Mouse (Mus musculus) heart, postnatal 0 days (tissue): ENCODE data around the gene AI661453.

Source experiments
- CTCF ChIP-seq: IDR thresholded peaks from 2 replicates; pipeline ENCODE4 v1.5.1; 2016; ENCODE audit warnings: antibody characterized with exemption, control low read depth, low read depth
- EP300 ChIP-seq: IDR thresholded peaks from 2 replicates; pipeline ENCODE4 v1.6.1; 2016; ENCODE audit warnings: antibody characterized with exemption, low read depth

- TF ChIP-seq CTCF (no peak), EP300 (no peak)
Observed at GRCm38 (mm10) chr17:47438611-47439010, 2.2 kb downstream of the AI661453 start.
